Mouse (Mus musculus) fibroblast of lung, adult 2 months (primary cell): Measurements from ENCODE around the gene H3f3a.
A peak's percentile ranks its signal among the peaks of the same experiment; 100 is the strongest.

Experiments
- DNase-seq: peaks from one replicate; pipeline ENCODE4 v3.0.0-alpha.2; 2011; ENCODE audit warnings: low read depth

The H3f3a gene

GRCm38 (mm10) chr1:180782906-180783579, 30.7 kb downstream of the H3f3a start:
- no peak for DNase-seq

GRCm38 (mm10) chr1:180781250-180781649, 32.5 kb downstream of the H3f3a start:
- no peak for DNase-seq

GRCm38 (mm10) chr1:180780291-180780690, 33.5 kb downstream of the H3f3a start:
- DNase-seq: no peak

- no peak for DNase-seq
These were observed 34.8 kb downstream of the H3f3a start for GRCm38 (mm10) chr1:180778941-180779340.

- DNase-seq: no peak
These were observed 35.4 kb downstream of the H3f3a start for GRCm38 (mm10) chr1:180778403-180778754.

- peak; percentile 79 for DNase-seq
These were observed 35.9 kb downstream of the H3f3a start for GRCm38 (mm10) chr1:180777660-180778402.

- DNase-seq: no peak
These were observed 36.5 kb downstream of the H3f3a start for GRCm38 (mm10) chr1:180777289-180777659.

- no peak for DNase-seq
These were observed 37.2 kb downstream of the H3f3a start for GRCm38 (mm10) chr1:180776494-180776893.

GRCm38 (mm10) chr1:180775849-180776493, 37.8 kb downstream of the H3f3a start:
- DNase-seq: no peak

GRCm38 (mm10) chr1:180775317-180775716, 38.4 kb downstream of the H3f3a start:
- no peak for DNase-seq

- DNase-seq: no peak
These were observed 39.1 kb downstream of the H3f3a start for GRCm38 (mm10) chr1:180774664-180775063.

GRCm38 (mm10) chr1:180772291-180772690, 41.5 kb downstream of the H3f3a start:
- no peak for DNase-seq

- no peak for DNase-seq
These were observed 42.0 kb downstream of the H3f3a start for GRCm38 (mm10) chr1:180771722-180772121.

- no peak for DNase-seq
These were observed 42.4 kb downstream of the H3f3a start for GRCm38 (mm10) chr1:180771306-180771705.

GRCm38 (mm10) chr1:180768334-180769168, 45.2 kb downstream of the H3f3a start:
- DNase-seq: no peak

- DNase-seq: no peak
These were observed 46.0 kb downstream of the H3f3a start for GRCm38 (mm10) chr1:180767541-180768333.

- DNase-seq: no peak
These were observed 47.2 kb downstream of the H3f3a start for GRCm38 (mm10) chr1:180766557-180766956.

GRCm38 (mm10) chr1:180765393-180765792, 48.4 kb downstream of the H3f3a start:
- no peak for DNase-seq

GRCm38 (mm10) chr1:180763828-180764227, 49.9 kb downstream of the H3f3a start:
- DNase-seq: peak; percentile 69

GRCm38 (mm10) chr1:180763307-180763706, 50.4 kb downstream of the H3f3a start:
- DNase-seq: no peak

- no peak for DNase-seq
These were observed 51.1 kb downstream of the H3f3a start for GRCm38 (mm10) chr1:180762679-180763078.
